Mouse (Mus musculus): ENCODE results near the gene Lcn8. TPM values are rescaled to one million over a fixed set of nuclear protein-coding genes. Genes with fewer than 3 reads are reported as not detected.
"Not testable (repeated sequence)": the region's sequence is repeated elsewhere in the genome, so short reads cannot be mapped to it uniquely, and the experiment has no call there.

Gene Lcn8
- polyA plus RNA-seq, 1 experiment from 2014 or later, result not detected

DNA sequence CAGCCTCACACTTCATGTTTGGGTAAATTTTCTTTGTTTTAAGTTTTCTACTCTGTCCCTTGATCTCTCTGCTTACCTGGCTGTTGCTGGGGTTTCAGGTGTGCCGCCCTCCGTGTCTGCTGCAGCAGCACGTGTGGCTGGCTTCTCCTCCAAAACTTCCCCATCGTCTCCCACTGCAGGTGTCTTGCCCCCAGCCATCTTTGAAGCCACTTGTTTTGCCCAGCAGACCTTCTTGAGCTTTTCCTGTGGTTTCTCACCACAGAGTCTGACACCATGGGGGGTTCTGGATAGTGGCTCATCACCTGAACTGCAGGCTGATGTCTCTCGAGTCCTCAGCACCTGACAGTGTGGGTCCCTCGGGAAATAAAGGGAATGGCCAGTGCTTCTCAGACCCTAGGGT, 26.6 kb downstream of the Lcn8 start:
- no peaks in the 10 kb centered on the region for H3K36me3 ChIP-seq (ENCODE audit: poor library complexity, severe bottlenecking)
- no peaks in the 10 kb centered on the region for H3K4me1 ChIP-seq
- no peak overlapping the region for H3K9ac ChIP-seq
- no peaks in the 10 kb centered on the region for H3K27me3 ChIP-seq
- no peaks in the 10 kb centered on the region for H3K9me3 ChIP-seq (replicated peaks)
- 92% methylated on average over 6 of the region's 6 CpGs for WGBS
- ATAC-seq, result no peak
- no peak overlapping the region for H3K27ac ChIP-seq
- no peak overlapping the region for H3K4me3 ChIP-seq
- H3K4me2 ChIP-seq, result no peak overlapping the region

DNA sequence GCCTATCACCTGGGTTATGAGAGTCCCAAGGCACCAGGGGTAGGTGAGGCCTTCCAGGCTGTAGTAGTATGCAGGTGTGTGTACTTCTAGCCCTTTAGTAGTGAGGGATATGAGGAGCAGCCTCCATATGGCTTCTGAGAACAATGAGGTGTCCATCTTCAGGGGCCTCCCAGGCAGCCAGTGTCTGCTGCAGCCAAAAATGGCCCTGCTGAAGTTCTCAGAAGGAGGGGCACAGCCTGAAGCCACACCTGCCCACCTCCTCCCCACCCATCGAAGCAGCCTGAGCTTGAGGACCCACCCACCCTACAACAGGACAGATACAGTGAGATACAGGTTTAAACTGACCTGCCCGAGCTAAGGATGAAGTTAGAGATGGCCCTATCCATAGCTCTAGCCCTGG, 29.5 kb downstream of the Lcn8 start, which contains the start of gene Lcn10:
Gene Lcn10, plus strand, starts transcription at position 301 of the 400 bp plus-strand sequence.
- WGBS, result 74% methylated on average over 2 of the region's 2 CpGs
- Histone ChIP-seq H3K27me3 (peaks cover 2% of the 10 kb centered on the region; the same call in 1 of the 2 replicates), H3K4me2 (no peak within 1 kb of the TSS), H3K4me1 (no peaks in the 10 kb centered on the region), H3K36me3 (ENCODE audit: poor library complexity, severe bottlenecking) (no peaks in the 10 kb centered on the region), H3K9ac (no peak within 1 kb of the TSS), H3K9me3 (replicated peaks) (no peaks in the 10 kb centered on the region), H3K27ac (no peak within 1 kb of the TSS), H3K4me3 (no peak within 1 kb of the TSS)
- no peak for ATAC-seq

DNA sequence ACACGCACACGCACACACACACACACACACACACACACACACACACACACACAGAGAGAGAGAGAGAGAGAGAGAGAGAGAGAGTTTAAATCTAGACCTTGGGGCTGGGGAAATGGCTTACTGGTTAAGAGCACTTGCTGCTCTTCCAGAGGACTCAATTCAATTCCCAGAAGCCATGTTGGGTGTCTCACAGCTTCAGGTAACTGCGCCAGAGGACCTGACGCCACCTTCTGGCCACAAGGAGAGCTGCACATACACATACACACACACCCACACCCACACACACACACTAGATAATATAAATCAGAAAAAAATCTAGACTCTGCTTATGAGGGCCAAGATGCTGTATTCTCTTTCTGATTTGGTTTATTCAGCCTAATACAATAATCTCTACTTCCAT, 34.0 kb downstream of the Lcn8 start:
- no peak overlapping the region for H3K4me3 ChIP-seq
- H3K9me3 ChIP-seq (replicated peaks), result no peaks in the 10 kb centered on the region
- H3K27me3 ChIP-seq, result peaks cover 2% of the 10 kb centered on the region; the same call in 1 of the 2 replicates
- no peak overlapping the region for H3K9ac ChIP-seq
- WGBS, result 80% methylated on average over 4 of the region's 4 CpGs
- ATAC-seq, result no peak
- no peaks in the 10 kb centered on the region for H3K4me1 ChIP-seq
- no peak overlapping the region for H3K27ac ChIP-seq
- no peak overlapping the region for H3K4me2 ChIP-seq
- H3K36me3 ChIP-seq (ENCODE audit: poor library complexity, severe bottlenecking), result no peaks in the 10 kb centered on the region

DNA sequence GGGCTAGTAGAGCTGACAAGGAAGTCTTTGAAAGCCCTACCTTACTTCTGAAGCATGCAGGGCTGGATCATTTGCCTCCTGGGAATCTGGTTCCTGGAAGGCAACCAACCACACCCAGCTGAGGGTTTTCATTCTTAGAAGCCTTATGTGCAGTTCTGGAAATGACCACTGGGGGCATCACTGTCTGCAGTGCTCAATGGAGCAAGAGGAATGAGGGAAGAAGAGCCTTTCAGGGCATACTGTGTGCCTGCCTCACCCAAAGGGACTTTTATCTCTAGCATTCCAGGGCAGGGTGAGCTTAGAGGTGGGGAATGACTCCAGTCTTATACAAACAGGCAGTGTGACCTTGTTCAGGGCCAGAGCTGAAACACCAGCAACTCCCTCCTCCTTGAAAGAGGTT, 41.7 kb downstream of the Lcn8 start:
- Histone ChIP-seq H3K36me3 (ENCODE audit: poor library complexity, severe bottlenecking) (no peaks in the 10 kb centered on the region), H3K27ac (no peak overlapping the region), H3K9ac (no peak overlapping the region), H3K9me3 (replicated peaks) (no peaks in the 10 kb centered on the region), H3K4me3 (no peak overlapping the region), H3K27me3 (no peaks in the 10 kb centered on the region), H3K4me1 (no peaks in the 10 kb centered on the region), H3K4me2 (no peak overlapping the region)
- ATAC-seq, result no peak

DNA sequence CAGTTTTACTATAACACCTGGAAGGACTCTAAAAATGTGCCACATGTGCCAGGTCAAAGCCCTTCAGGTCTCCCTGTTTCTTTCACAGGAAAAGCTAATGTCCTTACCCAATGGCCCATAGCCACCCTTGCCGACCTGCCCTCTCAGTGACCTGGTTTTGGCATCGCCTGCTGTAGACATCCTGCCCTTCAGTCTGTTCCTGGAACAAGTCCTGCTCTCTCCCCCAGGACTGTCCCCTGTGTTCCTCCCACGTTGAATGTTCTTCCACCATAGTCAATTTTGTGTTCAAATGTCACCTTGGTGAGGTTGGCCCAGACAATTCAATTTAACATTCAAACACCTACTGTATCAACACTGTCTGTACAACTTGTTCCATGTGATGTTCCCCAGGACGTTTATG, 44.0 kb downstream of the Lcn8 start:
- no peak overlapping the region for H3K9ac ChIP-seq
- no peak overlapping the region for H3K4me2 ChIP-seq
- no peaks in the 10 kb centered on the region for H3K4me1 ChIP-seq
- WGBS, result 72% methylated on average over 4 of the region's 4 CpGs
- H3K36me3 ChIP-seq (ENCODE audit: poor library complexity, severe bottlenecking), result no peaks in the 10 kb centered on the region
- no peak overlapping the region for H3K4me3 ChIP-seq
- ATAC-seq, result no peak
- no peaks in the 10 kb centered on the region for H3K9me3 ChIP-seq (replicated peaks)
- H3K27me3 ChIP-seq, result no peaks in the 10 kb centered on the region
- no peak overlapping the region for H3K27ac ChIP-seq

DNA sequence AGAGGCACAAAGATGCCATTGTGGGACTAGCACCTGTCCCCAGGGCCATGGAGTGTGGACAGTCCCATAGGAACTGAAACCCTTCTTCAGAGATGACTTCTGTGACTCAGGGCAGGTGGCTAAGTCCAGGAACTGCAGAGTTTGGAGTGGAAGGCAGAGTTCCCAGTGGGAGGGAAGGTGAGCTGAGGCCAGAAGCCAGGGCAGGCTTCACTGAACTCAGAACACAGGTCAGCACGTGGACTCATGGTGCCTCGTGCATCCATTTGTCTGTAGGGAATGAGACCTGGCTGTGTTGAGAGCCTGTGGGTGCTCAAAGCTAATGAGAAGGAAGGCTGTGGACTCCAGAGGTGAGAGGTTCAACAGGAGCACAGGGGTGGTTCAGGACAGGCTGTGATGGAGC, 45.8 kb downstream of the Lcn8 start:
- Histone ChIP-seq H3K27ac (no peak overlapping the region), H3K4me2 (no peak overlapping the region), H3K36me3 (ENCODE audit: poor library complexity, severe bottlenecking) (no peaks in the 10 kb centered on the region), H3K4me1 (no peaks in the 10 kb centered on the region), H3K4me3 (no peak overlapping the region), H3K9ac (no peak overlapping the region), H3K27me3 (no peaks in the 10 kb centered on the region), H3K9me3 (replicated peaks) (no peaks in the 10 kb centered on the region)
- WGBS, result 86% methylated on average over 2 of the region's 2 CpGs
- no peak for ATAC-seq

DNA sequence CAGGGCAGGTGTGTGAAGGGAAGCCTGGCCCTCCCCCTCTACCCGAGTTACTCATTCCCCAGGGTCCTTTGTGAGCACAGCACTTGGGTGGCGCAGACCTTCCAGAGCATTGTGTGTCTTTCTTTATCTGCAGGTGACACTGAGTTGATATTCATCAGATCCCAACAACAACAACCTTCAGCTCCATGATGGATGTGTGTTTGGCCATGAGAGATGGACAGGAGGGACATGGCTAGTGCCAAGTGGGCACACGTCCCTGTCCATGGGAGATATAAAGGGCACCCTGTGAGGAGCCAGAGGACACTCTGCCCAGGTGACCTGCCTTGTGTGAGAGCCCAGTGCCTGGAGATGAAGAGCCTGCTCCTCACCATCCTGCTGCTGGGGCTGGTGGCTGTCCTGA, 46.8 kb downstream of the Lcn8 start, which contains the start of gene Obp2a:
Gene Obp2a, plus strand, starts transcription at position 301 of the 400 bp plus-strand sequence.
- not testable (repeated sequence) for H3K4me2 ChIP-seq; H3K27ac ChIP-seq; H3K9ac ChIP-seq; H3K27me3 ChIP-seq; ATAC-seq; H3K4me3 ChIP-seq; H3K4me1 ChIP-seq; H3K36me3 ChIP-seq (ENCODE audit: poor library complexity, severe bottlenecking); H3K9me3 ChIP-seq (replicated peaks)
- WGBS, result 84% methylated on average over 3 of the region's 3 CpGs

DNA sequence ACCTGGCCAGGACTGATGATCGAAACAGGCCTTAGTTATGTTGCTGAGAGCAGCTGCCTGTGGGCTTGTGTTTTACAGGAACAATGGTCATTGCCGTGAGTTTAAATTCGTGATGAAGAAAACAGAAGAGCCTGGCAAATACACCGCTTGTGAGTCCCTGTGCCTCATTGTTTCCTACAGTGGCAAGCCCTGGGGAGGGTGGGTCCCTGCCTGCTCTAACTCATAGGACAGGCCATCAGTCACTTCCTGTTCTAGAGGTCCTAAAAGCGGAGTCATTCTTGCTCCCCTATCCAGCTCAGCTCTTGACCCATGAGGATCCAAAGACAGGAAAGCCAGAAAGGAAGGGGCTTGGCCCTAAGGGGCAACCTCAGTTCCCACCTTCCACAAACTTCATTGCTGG, 48.1 kb downstream of the Lcn8 start:
- no peak overlapping the region for H3K4me2 ChIP-seq

DNA sequence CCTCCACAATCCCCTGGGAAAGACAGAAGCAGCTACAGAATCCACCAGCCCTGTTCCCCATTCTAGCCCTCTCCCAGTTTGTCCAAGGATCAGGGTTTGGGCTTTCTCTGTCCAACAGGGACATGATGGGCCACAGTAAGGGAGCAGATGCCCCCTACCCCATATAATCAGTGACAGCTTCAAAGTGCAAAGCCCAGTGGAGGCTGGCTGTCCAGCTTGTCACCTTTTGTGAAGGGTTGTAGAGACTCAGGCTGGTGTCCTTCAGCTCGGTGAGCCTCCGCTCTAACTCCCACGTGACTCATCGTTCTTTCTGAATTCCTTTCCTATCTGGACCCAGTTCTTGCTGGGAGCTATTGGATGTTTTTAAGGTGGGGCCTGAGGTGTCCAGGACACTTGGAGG, 50.8 kb downstream of the Lcn8 start:
- H3K4me1 ChIP-seq, result peaks cover 12% of the 10 kb centered on the region
- H3K4me2 ChIP-seq, result no peak overlapping the region
- WGBS, result 95% methylated on average over 4 of the region's 4 CpGs
- H3K9me3 ChIP-seq (replicated peaks), result no peaks in the 10 kb centered on the region
- H3K27ac ChIP-seq, result no peak overlapping the region
- H3K27me3 ChIP-seq, result no peaks in the 10 kb centered on the region
- H3K9ac ChIP-seq, result no peak overlapping the region
- ATAC-seq, result no peak
- no peaks in the 10 kb centered on the region for H3K36me3 ChIP-seq (ENCODE audit: poor library complexity, severe bottlenecking)
- H3K4me3 ChIP-seq, result no peak overlapping the region

More for the DNA sequence above, 48.1 kb downstream of the Lcn8 start:
- WGBS, result 86% methylated on average over 5 of the region's 5 CpGs
- H3K27ac ChIP-seq, result no peak overlapping the region
- no peaks in the 10 kb centered on the region for H3K9me3 ChIP-seq (replicated peaks)
- no peaks in the 10 kb centered on the region for H3K36me3 ChIP-seq (ENCODE audit: poor library complexity, severe bottlenecking)
- H3K27me3 ChIP-seq, result no peaks in the 10 kb centered on the region
- H3K4me1 ChIP-seq, result no peaks in the 10 kb centered on the region
- no peak for ATAC-seq
- H3K9ac ChIP-seq, result no peak overlapping the region
- no peak overlapping the region for H3K4me3 ChIP-seq

Other genes with a start within 250 kb of the Lcn8 start
- gene Fut7, start 229.9 kb upstream of the Lcn8 start, polyA plus RNA-seq (2015; fragmentation: Nextera tagmentation; extraction: Ambion mirVana), result 0.08 TPM in 1 of 2 replicates, not detected in the other
- gene Abca2, start 224.4 kb upstream of the Lcn8 start, polyA plus RNA-seq (2015; fragmentation: Nextera tagmentation; extraction: Ambion mirVana), result 5.7 and 8.2 TPM in 2 replicates
- 2.4 and 3.2 TPM in 2 replicates for gene Clic3, start 196.3 kb upstream of the Lcn8 start, polyA plus RNA-seq (2015; fragmentation: Nextera tagmentation; extraction: Ambion mirVana)
- 62.0 and 65.9 TPM in 2 replicates for gene Paxx, start 192.0 kb upstream of the Lcn8 start, polyA plus RNA-seq (2015; fragmentation: Nextera tagmentation; extraction: Ambion mirVana)
- gene Ptgds, start 183.1 kb upstream of the Lcn8 start, polyA plus RNA-seq (2015; fragmentation: Nextera tagmentation; extraction: Ambion mirVana), result 7.6 and 9.7 TPM in 2 replicates
- gene Lcn12, start 159.2 kb upstream of the Lcn8 start, polyA plus RNA-seq (2015; fragmentation: Nextera tagmentation; extraction: Ambion mirVana), result not detected in 2 replicates
- 97.9 and 103 TPM in 2 replicates for gene Fbxw5, start 152.4 kb upstream of the Lcn8 start, polyA plus RNA-seq (2015; fragmentation: Nextera tagmentation; extraction: Ambion mirVana)
- 4.2 and 5.2 TPM in 2 replicates for gene C8g, start 151.4 kb upstream of the Lcn8 start, polyA plus RNA-seq (2015; fragmentation: Nextera tagmentation; extraction: Ambion mirVana)
- 30.9 and 33.3 TPM in 2 replicates for gene Traf2, start 106.2 kb upstream of the Lcn8 start, polyA plus RNA-seq (2015; fragmentation: Nextera tagmentation; extraction: Ambion mirVana)
- 383 and 401 TPM in 2 replicates for gene Edf1, start 95.3 kb upstream of the Lcn8 start, polyA plus RNA-seq (2015; fragmentation: Nextera tagmentation; extraction: Ambion mirVana)
- gene Mamdc4, start 78.3 kb upstream of the Lcn8 start, polyA plus RNA-seq (2015; fragmentation: Nextera tagmentation; extraction: Ambion mirVana), result 3.1 and 4.2 TPM in 2 replicates
- 179 and 189 TPM in 2 replicates for gene Phpt1, start 77.9 kb upstream of the Lcn8 start, polyA plus RNA-seq (2015; fragmentation: Nextera tagmentation; extraction: Ambion mirVana)
- gene Ajm1, start 71.4 kb upstream of the Lcn8 start, polyA plus RNA-seq (2015; fragmentation: Nextera tagmentation; extraction: Ambion mirVana), result 2.2 and 3.4 TPM in 2 replicates
- 71.7 and 72.5 TPM in 2 replicates for gene Rabl6, start 44.6 kb upstream of the Lcn8 start, polyA plus RNA-seq (2015; fragmentation: Nextera tagmentation; extraction: Ambion mirVana)
- gene Ccdc183, start 35.4 kb upstream of the Lcn8 start, polyA plus RNA-seq (2015; fragmentation: Nextera tagmentation; extraction: Ambion mirVana), result 0.11 and 0.32 TPM in 2 replicates
- gene Tmem141, start 31.1 kb upstream of the Lcn8 start, polyA plus RNA-seq (2015; fragmentation: Nextera tagmentation; extraction: Ambion mirVana), result 14.3 and 16.2 TPM in 2 replicates
- gene Fcna, start 25.1 kb upstream of the Lcn8 start, polyA plus RNA-seq (2015; fragmentation: Nextera tagmentation; extraction: Ambion mirVana), result 0.92 and 1.2 TPM in 2 replicates
- not detected in 2 replicates for gene Lcn5, start 4.8 kb downstream of the Lcn8 start, polyA plus RNA-seq (2015; fragmentation: Nextera tagmentation; extraction: Ambion mirVana)
- gene Lcn6, start 23.7 kb downstream of the Lcn8 start, polyA plus RNA-seq (2015; fragmentation: Nextera tagmentation; extraction: Ambion mirVana), result not detected in 2 replicates
- gene Lcn10, start 29.6 kb downstream of the Lcn8 start, polyA plus RNA-seq (2015; fragmentation: Nextera tagmentation; extraction: Ambion mirVana), result not detected in 2 replicates
- not detected in 2 replicates for gene Obp2a, start 46.9 kb downstream of the Lcn8 start, polyA plus RNA-seq (2015; fragmentation: Nextera tagmentation; extraction: Ambion mirVana)
- gene Bmyc, start 53.6 kb downstream of the Lcn8 start, polyA plus RNA-seq (2015; fragmentation: Nextera tagmentation; extraction: Ambion mirVana), result 83.3 and 86.8 TPM in 2 replicates
- gene Obp2b, start 83.9 kb downstream of the Lcn8 start, polyA plus RNA-seq (2015; fragmentation: Nextera tagmentation; extraction: Ambion mirVana), result not detected in 2 replicates
- gene Lcn3, start 112.4 kb downstream of the Lcn8 start, polyA plus RNA-seq (2015; fragmentation: Nextera tagmentation; extraction: Ambion mirVana), result not detected in 2 replicates
- not detected in 2 replicates for gene Lcn11, start 123.9 kb downstream of the Lcn8 start, polyA plus RNA-seq (2015; fragmentation: Nextera tagmentation; extraction: Ambion mirVana)
- not detected in 2 replicates for gene Gm13539, start 129.1 kb downstream of the Lcn8 start, polyA plus RNA-seq (2015; fragmentation: Nextera tagmentation; extraction: Ambion mirVana)
- not detected in 2 replicates for gene Glt6d1, start 162.7 kb downstream of the Lcn8 start, polyA plus RNA-seq (2015; fragmentation: Nextera tagmentation; extraction: Ambion mirVana)
- not detected in 2 replicates for gene Lcn9, start 170.0 kb downstream of the Lcn8 start, polyA plus RNA-seq (2015; fragmentation: Nextera tagmentation; extraction: Ambion mirVana)
- not detected in 2 replicates for gene Sohlh1, start 194.1 kb downstream of the Lcn8 start, polyA plus RNA-seq (2015; fragmentation: Nextera tagmentation; extraction: Ambion mirVana)
- 3.2 and 4.5 TPM in 2 replicates for gene Kcnt1, start 210.6 kb downstream of the Lcn8 start, polyA plus RNA-seq (2015; fragmentation: Nextera tagmentation; extraction: Ambion mirVana)